Mouse (Mus musculus): ENCODE measurements around the gene Ppfia4. TPM values are rescaled to one million over a fixed set of nuclear protein-coding genes. Genes with fewer than 3 reads are reported as not detected.

Ppfia4 gene
- polyA plus RNA-seq, 1 experiment from 2014 or later, result 10.3 TPM

- Histone ChIP-seq H3K4me3 (no peak overlapping the region), H3K9ac (no peak overlapping the region), H3K4me2 (replicated peaks) (no peak overlapping the region), H3K27me3 (no peaks in the 10 kb centered on the region), H3K4me1 (no peaks in the 10 kb centered on the region), H3K27ac (no peak overlapping the region; the same call in 1 of the 2 replicates), H3K36me3 (peaks cover 17% of the 10 kb centered on the region; the same call in 1 of the 2 replicates), H3K9me3 (no peaks in the 10 kb centered on the region)
- no peak for ATAC-seq (ENCODE audit: low FRiP score, low read depth)
- WGBS, result 86% methylated on average over 5 of the region's 5 CpGs
Observed at GRCm38 (mm10) chr1:134315181-134315580, 17.5 kb downstream of the Ppfia4 start.

GRCm38 (mm10) chr1:134311760-134312159 lies 21.0 kb downstream of the Ppfia4 start:
- Histone ChIP-seq H3K27me3 (no peaks in the 10 kb centered on the region), H3K4me1 (no peaks in the 10 kb centered on the region), H3K36me3 (peaks cover 11% of the 10 kb centered on the region), H3K27ac (no peak overlapping the region), H3K4me2 (replicated peaks) (no peak overlapping the region), H3K4me3 (no peak overlapping the region), H3K9me3 (no peaks in the 10 kb centered on the region), H3K9ac (no peak overlapping the region)
- no peak for ATAC-seq (ENCODE audit: low FRiP score, low read depth)
- WGBS, result 92% methylated on average over 7 of the region's 7 CpGs

DNA sequence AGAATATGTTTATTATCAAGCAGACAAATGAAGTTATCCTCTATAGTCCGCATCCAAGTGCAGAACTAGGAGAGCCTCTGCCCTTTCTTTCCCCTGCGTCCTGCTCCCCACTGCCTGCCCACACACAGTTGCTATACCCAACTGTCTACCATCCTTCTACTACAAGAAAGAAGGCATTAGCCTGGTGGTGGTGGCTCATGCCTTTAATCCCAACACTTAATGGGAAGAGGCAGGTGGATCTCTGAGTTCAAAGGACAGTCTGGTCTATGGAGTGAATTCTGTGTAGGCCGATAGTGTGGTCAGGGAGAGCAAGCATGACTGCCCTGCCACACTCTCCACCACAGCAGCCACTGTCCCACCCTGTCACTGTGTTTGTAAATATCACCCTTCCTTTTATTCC lies 22.0 kb downstream of the Ppfia4 start:
- no peak overlapping the region for H3K4me3 ChIP-seq
- no peak overlapping the region for H3K4me2 ChIP-seq (replicated peaks)
- no peak overlapping the region for H3K9ac ChIP-seq
- H3K9me3 ChIP-seq, result no peaks in the 10 kb centered on the region
- no peaks in the 10 kb centered on the region for H3K27me3 ChIP-seq
- H3K4me1 ChIP-seq, result no peaks in the 10 kb centered on the region
- H3K27ac ChIP-seq, result no peak overlapping the region
- no peak for ATAC-seq (ENCODE audit: low FRiP score, low read depth)
- H3K36me3 ChIP-seq, result peaks cover 7% of the 10 kb centered on the region; the same call in 1 of the 2 replicates
- WGBS, result 99% methylated on average over 3 of the region's 3 CpGs

DNA sequence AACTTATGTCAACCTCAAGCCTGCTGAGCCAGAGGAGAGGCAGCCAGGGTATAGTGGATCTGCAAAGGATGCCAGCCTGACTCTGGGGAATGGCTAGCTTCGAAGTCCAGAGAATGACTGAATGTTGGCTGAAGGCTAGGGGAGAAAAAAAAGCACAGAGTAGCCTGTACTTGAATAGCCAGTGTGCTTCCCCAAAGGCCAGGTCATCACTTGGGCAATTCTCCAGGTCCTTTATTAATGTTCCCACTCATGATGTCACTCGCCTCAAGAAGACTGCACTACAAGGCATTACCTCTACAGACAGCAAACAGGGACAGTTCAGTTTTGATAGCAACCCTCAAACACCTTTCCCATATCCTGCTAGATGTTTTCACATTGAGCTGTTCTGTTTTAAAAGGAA lies 22.4 kb downstream of the Ppfia4 start:
- no peaks in the 10 kb centered on the region for H3K9me3 ChIP-seq
- H3K27ac ChIP-seq, result no peak overlapping the region
- H3K27me3 ChIP-seq, result no peaks in the 10 kb centered on the region
- H3K4me2 ChIP-seq (replicated peaks), result no peak overlapping the region
- no peak overlapping the region for H3K4me3 ChIP-seq
- H3K4me1 ChIP-seq, result no peaks in the 10 kb centered on the region
- no peak overlapping the region for H3K9ac ChIP-seq
- 94% methylated on average over 2 of the region's 2 CpGs for WGBS
- H3K36me3 ChIP-seq, result peaks cover 7% of the 10 kb centered on the region; the same call in 1 of the 2 replicates
- ATAC-seq (ENCODE audit: low FRiP score, low read depth), result no peak

GRCm38 (mm10) chr1:134307409-134307808 lies 25.3 kb downstream of the Ppfia4 start:
- Histone ChIP-seq H3K4me3 (no peak overlapping the region), H3K4me1 (peaks cover 13% of the 10 kb centered on the region), H3K9ac (no peak overlapping the region), H3K27ac (no peak overlapping the region), H3K27me3 (no peaks in the 10 kb centered on the region), H3K4me2 (replicated peaks) (no peak overlapping the region), H3K36me3 (peaks cover 12% of the 10 kb centered on the region; the same call in 1 of the 2 replicates), H3K9me3 (no peaks in the 10 kb centered on the region)
- 71% methylated on average over 10 of the region's 10 CpGs for WGBS
- ATAC-seq (ENCODE audit: low FRiP score, low read depth), result peak; percentile 63; the same call in 1 of the 2 replicates

- WGBS, result 93% methylated on average over 9 of the region's 9 CpGs
- no peaks in the 10 kb centered on the region for H3K9me3 ChIP-seq
Observed at GRCm38 (mm10) chr1:134304940-134305339, 27.8 kb downstream of the Ppfia4 start.

DNA sequence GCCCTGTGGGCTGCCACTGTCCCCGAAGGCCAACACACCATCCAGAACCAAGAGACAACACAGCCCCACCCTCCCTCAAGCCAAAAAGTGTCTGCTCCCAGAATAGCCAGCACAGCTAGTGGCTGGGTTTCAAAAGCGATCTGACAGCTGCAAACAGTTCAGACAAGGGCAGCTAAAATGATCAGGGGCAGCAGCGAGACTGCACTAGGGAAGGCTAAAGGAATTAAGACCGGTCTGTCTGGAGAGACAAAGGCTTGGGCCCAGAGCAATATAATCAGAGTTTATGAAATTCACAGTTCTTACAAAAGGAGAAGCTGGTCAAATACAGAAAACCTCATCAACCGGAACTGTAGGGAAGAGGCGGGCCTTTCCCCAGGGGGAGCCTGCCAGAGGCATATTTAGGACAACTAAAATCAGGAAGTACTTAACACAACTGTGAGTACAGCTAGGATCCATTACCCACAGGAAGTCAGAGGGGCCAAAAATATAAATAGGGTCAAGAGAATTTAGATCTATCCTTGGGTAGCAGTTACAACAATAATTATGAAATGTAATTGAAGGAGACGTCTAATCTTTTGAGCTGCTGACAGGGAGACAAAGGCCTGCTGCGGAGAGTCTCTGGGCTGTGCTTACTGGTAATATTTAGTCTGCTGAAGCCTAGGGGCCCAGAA lies 30.0 kb downstream of the Ppfia4 start:
- 0 out of 2 replicates have a peak, but pooled peaks have one; percentile 41 for ATAC-seq (ENCODE audit: low FRiP score, low read depth)
- peaks cover 10% of the 10 kb centered on the region; the same call in 1 of the 2 replicates for H3K36me3 ChIP-seq
- H3K9me3 ChIP-seq, result no peaks in the 10 kb centered on the region
- no peak overlapping the region for H3K9ac ChIP-seq
- peaks cover 34% of the 10 kb centered on the region for H3K27me3 ChIP-seq
- H3K4me3 ChIP-seq, result no peak overlapping the region
- H3K4me2 ChIP-seq (replicated peaks), result no peak overlapping the region
- 40% methylated on average over 8 of the region's 8 CpGs for WGBS
- peaks cover 27% of the 10 kb centered on the region for H3K4me1 ChIP-seq
- peak overlapping the region; percentile 73 for H3K27ac ChIP-seq

More at GRCm38 (mm10) chr1:134304940-134305339, 27.8 kb downstream of the Ppfia4 start:
- H3K9ac ChIP-seq, result no peak overlapping the region
- no peak for ATAC-seq (ENCODE audit: low FRiP score, low read depth)
- H3K27me3 ChIP-seq, result peaks cover 13% of the 10 kb centered on the region
- H3K27ac ChIP-seq, result no peak overlapping the region
- H3K4me3 ChIP-seq, result no peak overlapping the region
- H3K36me3 ChIP-seq, result peaks cover 10% of the 10 kb centered on the region; the same call in 1 of the 2 replicates
- peaks cover 16% of the 10 kb centered on the region for H3K4me1 ChIP-seq
- no peak overlapping the region for H3K4me2 ChIP-seq (replicated peaks)

- H3K9me3 ChIP-seq, result no peaks in the 10 kb centered on the region
- ATAC-seq (ENCODE audit: low FRiP score, low read depth), result peak; percentile 45
- H3K27ac ChIP-seq, result no peak overlapping the region
- peaks cover 27% of the 10 kb centered on the region for H3K4me1 ChIP-seq
- H3K4me3 ChIP-seq, result peak overlapping the region; percentile 54
- WGBS, result 9% methylated on average over 57 of the region's 59 CpGs
- H3K27me3 ChIP-seq, result peaks cover 43% of the 10 kb centered on the region
- H3K4me2 ChIP-seq (replicated peaks), result peak overlapping the region; percentile 97
- H3K9ac ChIP-seq, result peak overlapping the region; percentile 72
- no peaks in the 10 kb centered on the region for H3K36me3 ChIP-seq
Observed at GRCm38 (mm10) chr1:134298636-134299411, 33.9 kb downstream of the Ppfia4 start.

- H3K27ac ChIP-seq, result no peak overlapping the region
- H3K9me3 ChIP-seq, result no peaks in the 10 kb centered on the region
- H3K27me3 ChIP-seq, result peaks cover 43% of the 10 kb centered on the region
- no peak overlapping the region for H3K4me2 ChIP-seq (replicated peaks)
- ATAC-seq (ENCODE audit: low FRiP score, low read depth), result no peak
- H3K36me3 ChIP-seq, result no peaks in the 10 kb centered on the region
- H3K9ac ChIP-seq, result no peak overlapping the region
- no peak overlapping the region for H3K4me3 ChIP-seq
- H3K4me1 ChIP-seq, result peaks cover 20% of the 10 kb centered on the region
- WGBS, result 80% methylated on average over 8 of the region's 8 CpGs
Observed at GRCm38 (mm10) chr1:134297265-134297664, 35.5 kb downstream of the Ppfia4 start.

DNA sequence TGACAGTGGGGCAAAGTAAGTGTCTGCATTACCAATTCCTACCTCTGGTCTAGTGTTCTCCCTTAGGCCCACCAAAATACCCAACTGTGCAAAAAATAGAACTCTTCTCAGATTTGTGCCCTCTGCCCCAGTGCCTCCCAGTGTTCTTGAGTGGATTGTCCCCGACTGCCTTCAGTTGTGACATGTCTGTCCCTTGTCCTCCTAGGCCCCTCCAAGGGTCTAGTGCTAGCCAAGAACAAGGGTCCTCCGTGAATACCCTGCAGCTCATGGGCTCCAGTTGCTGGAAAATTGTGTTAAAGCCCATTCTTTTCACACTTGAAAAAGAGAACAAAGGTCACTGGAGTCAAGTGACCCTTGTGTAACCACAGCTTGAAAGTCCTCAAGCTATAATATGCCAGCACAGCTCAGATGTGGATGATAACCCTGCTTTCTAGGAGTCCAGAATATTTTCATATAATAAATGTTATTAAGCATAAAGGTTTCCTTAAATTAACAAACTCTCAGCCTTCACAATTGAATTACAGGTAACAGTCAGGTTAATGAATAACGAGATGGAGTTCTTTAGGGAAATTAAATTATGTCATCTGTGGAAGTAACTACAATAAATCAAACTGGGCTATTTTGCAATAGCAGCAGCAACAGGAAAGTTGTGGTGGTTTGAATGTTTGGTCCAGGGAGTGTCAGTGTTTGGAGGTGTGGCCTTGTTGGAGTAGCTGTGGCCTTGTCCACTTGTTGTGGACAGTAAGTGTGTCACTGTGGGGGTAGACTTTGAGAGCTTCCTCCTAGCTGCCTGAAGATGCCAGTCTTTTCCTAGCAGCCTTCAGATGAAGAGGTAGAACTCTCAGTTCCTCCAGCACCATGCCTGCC lies 38.8 kb downstream of the Ppfia4 start:
- Histone ChIP-seq H3K9me3 (no peaks in the 10 kb centered on the region), H3K36me3 (no peaks in the 10 kb centered on the region), H3K4me1 (peaks cover 36% of the 10 kb centered on the region), H3K4me2 (replicated peaks) (no peak overlapping the region), H3K27ac (no peak overlapping the region), H3K4me3 (no peak overlapping the region), H3K27me3 (peaks cover 21% of the 10 kb centered on the region), H3K9ac (no peak overlapping the region)
- ATAC-seq (ENCODE audit: low FRiP score, low read depth), result no peak
- 75% methylated on average over 3 of the region's 3 CpGs for WGBS

- Histone ChIP-seq H3K9ac (no peak overlapping the region), H3K36me3 (no peaks in the 10 kb centered on the region), H3K4me1 (peaks cover 31% of the 10 kb centered on the region), H3K4me3 (no peak overlapping the region), H3K4me2 (replicated peaks) (no peak overlapping the region), H3K27me3 (peaks cover 16% of the 10 kb centered on the region), H3K9me3 (no peaks in the 10 kb centered on the region), H3K27ac (no peak overlapping the region)
- ATAC-seq (ENCODE audit: low FRiP score, low read depth), result no peak
- WGBS, result 82% methylated on average over 7 of the region's 7 CpGs
Observed at GRCm38 (mm10) chr1:134293276-134293675, 39.5 kb downstream of the Ppfia4 start.
